Comparison of ENCODE assay signal across 15 mouse cellular contexts in the genomic region with DNA sequence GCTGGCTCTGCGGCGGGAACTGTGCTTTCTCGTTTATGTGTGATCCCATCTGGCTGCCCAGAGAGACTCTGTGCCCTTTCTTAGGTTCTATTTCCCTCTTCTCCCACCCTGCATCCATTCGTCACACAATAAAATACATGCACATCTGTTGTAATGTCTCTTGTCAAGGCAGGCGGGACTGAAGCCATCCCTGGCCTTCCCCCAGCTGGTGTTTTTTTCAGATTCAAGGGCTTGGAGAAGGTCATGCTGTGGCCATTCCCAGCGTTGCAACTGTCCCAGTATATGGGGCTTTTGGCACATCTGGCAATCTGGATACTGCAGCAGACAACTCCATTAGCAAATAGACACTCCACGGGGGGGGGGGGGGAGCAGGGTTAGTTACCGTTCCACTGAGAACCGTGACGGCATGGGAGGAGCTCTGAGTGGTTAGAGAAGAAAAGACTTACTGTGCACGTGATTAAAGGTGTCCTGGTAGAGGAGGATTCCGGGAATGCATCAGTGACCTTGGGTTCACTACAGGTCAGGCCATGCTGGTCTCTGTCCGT.
DNase-seq lines count a peak whose midpoint lies in the region; ATAC-seq and TF ChIP-seq lines count a peak whose summit lies in the region.
"Had no signal": no experiment of that assay in that cellular context is flagged by ENCODE, and none has a peak within 500 bp of the region (broad histone marks: within the 10 kb centered on the region; RNA-seq: fewer than 3 reads in every experiment).

No protein-coding gene starts in this region.

- TF ChIP-seq CTCF in E14TG2a.4 (conservative IDR thresholded peaks at IDR 0.05; ENCODE audit: low read length): no peak

- WGBS in kidney, embryonic 15.5 days: 23% methylated on average over 13 of the region's 13 CpGs

- H3K9me3 ChIP-seq in kidney, embryonic 15.5 days (replicated peaks): no peaks in the 10 kb centered on the region
- H3K9me3 ChIP-seq in E14TG2a.4 (ENCODE audit: low read length): peaks cover 16% of the 10 kb centered on the region
- H3K9me3 ChIP-seq: forebrain, embryonic 15.5 days; heart, embryonic 12.5 days; hindbrain, embryonic 15.5 days; liver, embryonic 15.5 days; midbrain, embryonic 10.5 days had no signal

- no peak overlapping the region for H3K9ac ChIP-seq in kidney, embryonic 15.5 days
- H3K9ac ChIP-seq: forebrain, embryonic 15.5 days; heart, embryonic 12.5 days; hindbrain, embryonic 15.5 days; liver, embryonic 15.5 days had no signal

- no peaks in the 10 kb centered on the region for H3K36me3 ChIP-seq in kidney, embryonic 15.5 days
- no peaks in the 10 kb centered on the region for H3K36me3 ChIP-seq in E14TG2a.4 (ENCODE audit: insufficient read depth, low read length)
- H3K36me3 ChIP-seq: forebrain, embryonic 15.5 days; heart, embryonic 12.5 days; hindbrain, embryonic 15.5 days; liver, embryonic 15.5 days; midbrain, embryonic 10.5 days had no signal

- peaks cover 3% of the 10 kb centered on the region; the same call in 1 of the 2 replicates for H3K27me3 ChIP-seq in kidney, embryonic 15.5 days
- no peaks in the 10 kb centered on the region for H3K27me3 ChIP-seq in E14TG2a.4 (ENCODE audit: insufficient read depth, low read length)
- H3K27me3 ChIP-seq: forebrain, embryonic 15.5 days; heart, embryonic 12.5 days; hindbrain, embryonic 15.5 days; liver, embryonic 15.5 days had no signal

- H3K27ac ChIP-seq in kidney, embryonic 15.5 days: peak overlapping the region; percentile 28; the same call in 1 of the 2 replicates
- H3K27ac ChIP-seq: forebrain, embryonic 15.5 days; hindbrain, embryonic 15.5 days; liver, embryonic 15.5 days; midbrain, embryonic 10.5 days had no signal

- no peak for DNase-seq in kidney, adult 8-10 months
- DNase-seq in ES-CJ7 (ENCODE audit: low read depth, low spot score): peak; percentile 12
- peak; percentile 32 to 34 for DNase-seq in kidney, postnatal 4 days
- no peak for DNase-seq in urinary bladder, postnatal 14 days (ENCODE audit: low spot score)
- DNase-seq: cerebellum, adult 9-11 months; retina, postnatal 1 day; thymus, postnatal 36 days had no signal

- peak overlapping the region; percentile 22 for H3K4me2 ChIP-seq in kidney, embryonic 15.5 days
- H3K4me2 ChIP-seq: forebrain, embryonic 15.5 days; heart, embryonic 12.5 days; hindbrain, embryonic 15.5 days; liver, embryonic 15.5 days had no signal

- peaks cover 28% of the 10 kb centered on the region for H3K4me1 ChIP-seq in kidney, embryonic 15.5 days
- H3K4me1 ChIP-seq in E14TG2a.4 (replicated peaks; ENCODE audit: low read depth, low read length): peaks cover 10% of the 10 kb centered on the region
- H3K4me1 ChIP-seq: forebrain, embryonic 15.5 days; heart, embryonic 12.5 days; liver, embryonic 15.5 days had no signal

- H3K4me3 ChIP-seq in kidney, embryonic 15.5 days (replicated peaks): no peak overlapping the region
- 0 out of 2 replicates have a peak overlapping the region, but pooled peaks have one; percentile 5 for H3K4me3 ChIP-seq in E14TG2a.4 (replicated peaks; ENCODE audit: low read length)
- H3K4me3 ChIP-seq: forebrain, embryonic 15.5 days; heart, embryonic 12.5 days; hindbrain, embryonic 15.5 days; liver, embryonic 15.5 days; midbrain, embryonic 10.5 days had no signal

- ATAC-seq in kidney, embryonic 15.5 days (replicated peaks; ENCODE audit: low FRiP score): no peak
- ATAC-seq in granulocyte monocyte progenitor cell, adult 5-6 weeks (replicated peaks; ENCODE audit: poor library complexity, severe bottlenecking): no peak
- ATAC-seq: forebrain, embryonic 15.5 days had no signal

Comparison
In these comparisons a context has a peak if more than half of its experiments do, and no peak if none do; other contexts are left out.
1. DNase-seq: peak in ES-CJ7 (single experiment) and kidney, postnatal 4 days (2 of 2); none in kidney, adult 8-10 months (0 of 2) and urinary bladder, postnatal 14 days (single experiment).